Mouse (Mus musculus) forebrain, postnatal 0 days (tissue): ENCODE results near the gene Cradd. TPM values are rescaled to one million over a fixed set of nuclear protein-coding genes. Genes with fewer than 3 reads are reported as not detected.
A peak's percentile ranks its signal among the peaks of the same experiment; 100 is the strongest.

Experiments used
- ATAC-seq: fragments of 200-750 bp; cut with Nextera tagmentation; 2 replicates; pipeline ENCODE4 v1.8.0; 2017; ENCODE audit warnings: mild to moderate bottlenecking, moderate library complexity
- DNase-seq: peaks from one replicate; pipeline ENCODE4 v3.0.0-alpha.2; 2015
- H3K27ac ChIP-seq: fragments of 300-500 bp; sonication (generic); 2 replicates; pipeline ENCODE4 v1.5.1; 2014; ENCODE audit warnings: low read depth, mild to moderate bottlenecking, antibody characterized with exemption, low read length, moderate library complexity, mixed read lengths
- H3K27me3 ChIP-seq: fragments of 300-500 bp; sonication (generic); 2 replicates; pipeline ENCODE4 v1.6.1; 2014; ENCODE audit warnings: mild to moderate bottlenecking, low read length, mixed read lengths; ENCODE audit not compliant: insufficient read depth
- H3K36me3 ChIP-seq: fragments of 300-500 bp; sonication (generic); 2 replicates; pipeline ENCODE4 v1.6.1; 2014; ENCODE audit warnings: mild to moderate bottlenecking, moderate library complexity; ENCODE audit not compliant: insufficient read depth
- H3K4me1 ChIP-seq: fragments of 300-500 bp; sonication (generic); 2 replicates; pipeline ENCODE4 v1.6.1; 2014; ENCODE audit warnings: antibody characterized with exemption; ENCODE audit not compliant: insufficient read depth
- H3K4me2 ChIP-seq: fragments of 300-500 bp; sonication (generic); 2 replicates; pipeline ENCODE4 v1.6.1; 2014; ENCODE audit warnings: low read depth, mild to moderate bottlenecking, moderate library complexity
- H3K4me3 ChIP-seq: fragments of 300-500 bp; sonication (generic); 2 replicates; pipeline ENCODE4 v1.5.1; 2014; ENCODE audit warnings: low read depth, low read length, mixed read lengths
- H3K9ac ChIP-seq: fragments of 300-500 bp; sonication (generic); 2 replicates; pipeline ENCODE4 v1.6.1; 2014; ENCODE audit warnings: mild to moderate bottlenecking
- H3K9me3 ChIP-seq: fragments of 300-500 bp; sonication (generic); 2 replicates; pipeline ENCODE4 v1.6.1; 2016; ENCODE audit warnings: low read length
- CTCF ChIP-seq: sonication (generic); IDR thresholded peaks from 2 replicates; pipeline ENCODE4 v1.5.1; 2016; ENCODE audit warnings: antibody characterized with exemption, control low read depth, low read depth
- WGBS: fragments of 180-500 bp; shearing (Covaris S2); extraction: QIAGEN DNeasy Blood & Tissue Kit; methylation state at CpG from one replicate; pipeline ENCODE4 v1.1.7; 2014; 5-methylcytosine and 5-hydroxymethylcytosine counted together
- polyA plus RNA-seq: library from polyadenylated mRNA; unstranded; fragments of >200 nt; fragmentation: Nextera tagmentation; extraction: Ambion mirVana; gene quantifications from 2 replicates; pipeline ENCODE4 v1.2.1, GENCODE M21; 2015
- total RNA-seq: library from RNA; depleted of rRNA; stranded (reverse); fragments of >200 nt; gene quantifications from 2 replicates; pipeline ENCODE4 v1.2.3, GENCODE M21; 2014

Cradd gene
- total and polyA plus RNA-seq, 2 experiments from 2014 or later = 8.3 to 10.3 TPM

DNA sequence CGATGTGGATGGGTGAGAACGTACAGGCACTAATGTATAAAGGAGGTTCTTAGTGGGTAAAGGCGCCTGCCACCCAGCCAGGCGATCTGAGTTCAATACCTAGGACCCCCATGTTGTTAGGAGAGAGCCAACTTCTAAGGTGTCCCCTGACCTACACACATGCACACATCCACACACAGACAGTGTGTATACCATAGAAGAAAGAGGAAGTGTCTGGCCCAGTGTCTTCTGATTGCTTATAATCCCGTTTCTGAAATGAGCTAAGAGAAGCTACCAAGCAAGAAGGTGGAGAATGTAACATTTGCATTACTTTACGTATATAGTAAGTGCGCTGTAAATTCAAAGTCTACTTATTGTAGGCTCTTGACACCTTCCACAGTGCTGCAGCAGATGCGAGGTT, 122.4 kb downstream of the Cradd start:
- no peak overlapping the region for H3K27ac ChIP-seq
- no peaks in the 10 kb centered on the region for H3K4me1 ChIP-seq
- no peak overlapping the region for H3K4me3 ChIP-seq
- H3K9ac ChIP-seq = no peak overlapping the region
- TF ChIP-seq CTCF = no peak
- ATAC-seq (no peak), DNase-seq (no peak)
- H3K27me3 ChIP-seq = no peaks in the 10 kb centered on the region
- no peak overlapping the region for H3K4me2 ChIP-seq
- no peaks in the 10 kb centered on the region for H3K36me3 ChIP-seq
- no peaks in the 10 kb centered on the region for H3K9me3 ChIP-seq
- WGBS = 85% methylated on average over 8 of the region's 8 CpGs

DNA sequence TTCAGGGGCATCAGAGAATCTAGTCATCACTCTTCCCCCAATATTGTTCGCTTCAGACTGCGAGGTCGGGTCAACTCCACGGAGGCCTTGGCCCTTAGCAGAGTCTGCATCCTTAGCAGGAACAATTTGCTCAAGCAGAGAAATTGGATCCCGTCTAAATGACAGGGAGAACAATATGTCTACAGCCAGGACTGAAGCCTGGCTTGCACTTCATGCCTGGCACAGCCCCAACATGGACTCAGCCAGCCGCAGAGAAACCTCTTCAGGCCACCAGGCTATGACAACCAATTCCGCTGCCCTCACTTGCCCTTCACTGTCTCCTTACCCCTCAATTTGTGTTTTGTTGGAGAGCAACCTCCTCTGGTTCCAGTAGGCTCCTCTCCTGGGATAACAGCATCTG, 123.6 kb downstream of the Cradd start:
- 24% methylated on average over 7 of the region's 7 CpGs for WGBS
- no peak for ATAC-seq
- no peak for DNase-seq

DNA sequence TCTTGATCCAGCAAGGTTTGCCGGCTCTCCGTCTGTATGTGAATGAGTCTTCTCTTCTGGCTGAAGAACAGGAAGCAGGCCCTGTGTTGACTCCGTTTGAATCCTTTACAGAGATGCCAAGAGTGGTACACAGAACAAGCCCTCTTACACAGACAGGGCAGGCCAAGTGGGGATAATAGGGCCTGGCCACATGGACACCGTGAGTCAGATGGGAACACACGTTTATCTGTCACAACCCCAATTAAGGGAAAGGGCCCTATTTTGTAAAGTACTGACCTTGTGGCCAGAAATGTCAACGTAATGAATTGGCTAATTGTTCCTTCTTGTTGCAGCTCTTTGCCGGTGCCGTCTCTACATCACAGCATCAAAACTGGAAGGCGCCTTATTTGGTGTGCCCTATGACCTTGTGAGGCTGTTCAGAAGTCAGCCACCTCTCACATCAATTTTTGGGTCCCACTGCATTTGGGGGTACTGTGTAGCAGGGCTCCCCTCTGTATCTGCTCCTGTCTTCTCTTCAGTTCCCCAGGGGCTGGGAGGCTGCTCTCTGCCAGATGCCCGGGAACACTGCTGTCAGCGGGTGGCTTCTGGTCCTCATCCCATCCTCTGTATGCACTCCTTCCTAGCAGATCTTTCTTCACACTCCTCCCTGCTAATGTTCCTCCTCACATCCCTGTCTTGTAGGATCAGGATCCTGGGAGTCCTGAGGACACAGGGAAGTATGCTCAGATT, 124.2 kb downstream of the Cradd start:
- ATAC-seq (peak; percentile 89), DNase-seq (peak; percentile 39)
- Histone ChIP-seq H3K9ac (no peak overlapping the region), H3K4me3 (no peak overlapping the region), H3K4me1 (no peaks in the 10 kb centered on the region), H3K4me2 (no peak overlapping the region), H3K9me3 (no peaks in the 10 kb centered on the region), H3K27ac (no peak overlapping the region), H3K27me3 (no peaks in the 10 kb centered on the region), H3K36me3 (no peaks in the 10 kb centered on the region)
- no peak for TF ChIP-seq CTCF
- 43% methylated on average over 11 of the region's 11 CpGs for WGBS

More for the DNA sequence above, 123.6 kb downstream of the Cradd start:
- H3K9ac ChIP-seq = no peak overlapping the region
- H3K4me2 ChIP-seq = no peak overlapping the region
- no peak overlapping the region for H3K4me3 ChIP-seq
- no peaks in the 10 kb centered on the region for H3K36me3 ChIP-seq
- H3K27ac ChIP-seq = no peak overlapping the region
- H3K27me3 ChIP-seq = no peaks in the 10 kb centered on the region
- no peak for TF ChIP-seq CTCF
- no peaks in the 10 kb centered on the region for H3K4me1 ChIP-seq
- no peaks in the 10 kb centered on the region for H3K9me3 ChIP-seq

DNA sequence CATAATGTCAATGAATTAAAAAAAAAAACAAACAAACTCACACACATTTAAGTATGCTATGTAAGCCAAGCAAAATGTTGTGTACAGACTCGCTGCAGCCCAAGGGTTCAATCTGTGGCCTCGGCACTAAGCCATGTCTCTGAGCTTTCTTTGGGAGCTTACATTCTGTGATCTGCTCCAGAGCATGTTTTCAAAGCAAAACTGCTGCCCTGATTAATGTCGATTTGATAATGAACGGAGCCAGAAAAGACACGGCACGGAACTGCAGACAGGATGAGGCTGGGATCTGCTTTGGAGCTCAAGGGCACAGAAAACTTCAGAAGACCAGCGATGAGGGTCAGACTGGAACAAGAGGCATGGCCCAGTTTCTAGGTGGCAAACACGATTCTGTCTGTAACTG, 126.6 kb downstream of the Cradd start:
- DNase-seq (no peak), ATAC-seq (no peak)
- H3K4me2 ChIP-seq = no peak overlapping the region
- no peak overlapping the region for H3K9ac ChIP-seq
- TF ChIP-seq CTCF = no peak
- no peaks in the 10 kb centered on the region for H3K9me3 ChIP-seq
- H3K4me3 ChIP-seq = no peak overlapping the region
- H3K27ac ChIP-seq = no peak overlapping the region
- no peaks in the 10 kb centered on the region for H3K4me1 ChIP-seq
- H3K27me3 ChIP-seq = no peaks in the 10 kb centered on the region
- no peaks in the 10 kb centered on the region for H3K36me3 ChIP-seq
- 65% methylated on average over 8 of the region's 8 CpGs for WGBS

DNA sequence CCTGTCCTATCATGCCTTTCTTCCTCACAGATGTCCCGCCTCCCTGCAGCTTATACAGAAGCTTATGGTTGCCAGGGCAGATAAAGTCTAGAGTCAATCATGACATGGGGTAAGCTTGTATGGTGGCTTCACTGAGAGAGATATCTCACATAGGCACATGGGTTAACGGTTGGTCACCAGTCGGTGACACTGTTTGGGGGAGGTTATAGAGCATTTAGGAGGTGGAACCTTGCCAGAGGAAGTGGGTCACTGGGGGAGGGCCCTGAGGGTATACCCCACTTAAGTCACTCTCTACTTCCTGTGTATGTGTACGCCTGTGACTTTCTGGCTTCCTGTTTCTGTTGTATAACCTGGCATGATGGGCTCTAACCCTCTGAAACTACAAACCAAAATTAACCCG, 128.2 kb downstream of the Cradd start:
- Histone ChIP-seq H3K9me3 (no peaks in the 10 kb centered on the region), H3K4me1 (no peaks in the 10 kb centered on the region), H3K4me2 (no peak overlapping the region), H3K4me3 (no peak overlapping the region), H3K27me3 (no peaks in the 10 kb centered on the region), H3K9ac (no peak overlapping the region), H3K36me3 (no peaks in the 10 kb centered on the region), H3K27ac (no peak overlapping the region)
- no peak for DNase-seq
- TF ChIP-seq CTCF = no peak
- no peak for ATAC-seq
- WGBS = 94% methylated on average over 5 of the region's 5 CpGs

DNA sequence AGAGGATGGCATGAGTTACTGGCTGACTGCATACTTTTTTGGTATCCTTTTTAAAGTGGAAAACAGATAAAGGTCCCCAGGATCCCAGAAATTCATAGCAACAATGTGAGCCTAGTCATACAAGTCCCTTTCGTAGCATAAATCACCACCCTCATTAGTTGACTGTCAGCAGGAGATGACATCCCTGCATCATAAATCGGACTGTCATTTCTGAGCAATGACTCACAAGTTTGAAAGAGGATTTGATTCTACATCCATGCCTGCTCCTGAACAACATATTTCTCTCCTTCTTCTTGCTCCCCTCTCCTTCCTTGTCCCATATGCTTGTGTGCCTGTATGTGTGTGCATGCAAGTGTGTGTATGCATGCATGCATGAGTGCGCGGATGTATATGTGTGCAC, 129.2 kb downstream of the Cradd start:
- Histone ChIP-seq H3K4me1 (no peaks in the 10 kb centered on the region), H3K9me3 (no peaks in the 10 kb centered on the region), H3K27ac (no peak overlapping the region), H3K27me3 (no peaks in the 10 kb centered on the region), H3K36me3 (no peaks in the 10 kb centered on the region), H3K4me2 (no peak overlapping the region), H3K4me3 (no peak overlapping the region), H3K9ac (no peak overlapping the region)
- TF ChIP-seq CTCF = no peak
- ATAC-seq (no peak), DNase-seq (no peak)
- WGBS = 84% methylated on average over 4 of the region's 4 CpGs

DNA sequence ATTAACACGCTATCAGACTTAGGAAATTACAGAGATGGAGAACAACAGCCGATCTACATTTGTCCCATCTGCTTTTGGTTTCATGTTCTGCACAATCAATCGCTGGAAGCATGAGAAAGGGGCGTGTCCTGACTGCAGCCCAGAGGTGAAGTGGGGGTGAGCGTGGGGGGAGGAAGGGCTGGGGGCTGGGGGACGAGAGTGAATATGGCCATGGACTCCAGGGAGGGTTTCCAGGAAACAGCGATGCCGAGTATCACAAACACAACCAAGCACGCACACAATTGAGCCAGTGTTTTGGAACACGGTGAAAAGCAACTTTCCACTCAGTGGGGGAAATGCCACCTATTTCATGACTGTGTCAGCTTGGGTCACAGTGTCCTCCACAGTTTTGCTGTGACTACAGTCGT, 130.1 kb downstream of the Cradd start:
- TF ChIP-seq CTCF = no peak

More for the DNA sequence above, 130.1 kb downstream of the Cradd start:
- H3K36me3 ChIP-seq = no peaks in the 10 kb centered on the region
- H3K4me3 ChIP-seq = no peak overlapping the region
- no peak overlapping the region for H3K27ac ChIP-seq
- no peak overlapping the region for H3K9ac ChIP-seq
- no peaks in the 10 kb centered on the region for H3K4me1 ChIP-seq
- no peak for DNase-seq
- 64% methylated on average over 11 of the region's 11 CpGs for WGBS
- 0 out of 2 replicates have a peak overlapping the region, but pooled peaks have one; percentile 10 for H3K4me2 ChIP-seq
- no peak for ATAC-seq
- H3K9me3 ChIP-seq = no peaks in the 10 kb centered on the region
- no peaks in the 10 kb centered on the region for H3K27me3 ChIP-seq
